Mouse (Mus musculus): Measurements from ENCODE around the gene Lsm12. TPM values are rescaled to one million over a fixed set of nuclear protein-coding genes. Genes with fewer than 3 reads are reported as not detected.
"Not testable (repeated sequence)": the region's sequence is repeated elsewhere in the genome, so short reads cannot be mapped to it uniquely, and the experiment has no call there.

The Lsm12 gene
- polyA plus RNA-seq, 1 experiment from 2014 or later: 93.2 TPM

DNA sequence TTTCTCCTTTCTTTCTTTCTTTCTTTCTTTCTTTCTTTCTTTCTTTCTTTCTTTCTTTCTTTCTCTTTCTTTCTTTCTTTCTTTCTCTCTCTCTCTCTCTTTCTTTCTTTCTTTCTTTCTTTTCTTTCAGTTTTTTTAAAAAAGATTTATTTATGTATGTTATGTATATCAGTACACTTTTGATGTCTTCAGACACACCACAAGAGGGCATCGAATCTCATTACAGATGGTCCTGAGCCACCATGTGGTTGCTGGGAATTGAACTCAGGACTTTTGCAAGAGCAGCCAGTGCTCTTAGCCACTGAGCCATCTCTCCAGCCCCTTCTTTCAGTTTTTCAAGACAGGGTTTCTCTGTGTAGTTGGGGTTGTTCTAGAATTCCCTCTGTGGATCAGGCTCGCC is 27.1 kb downstream of the Lsm12 start:
- WGBS: 76% methylated on average over 2 of the region's 2 CpGs

DNA sequence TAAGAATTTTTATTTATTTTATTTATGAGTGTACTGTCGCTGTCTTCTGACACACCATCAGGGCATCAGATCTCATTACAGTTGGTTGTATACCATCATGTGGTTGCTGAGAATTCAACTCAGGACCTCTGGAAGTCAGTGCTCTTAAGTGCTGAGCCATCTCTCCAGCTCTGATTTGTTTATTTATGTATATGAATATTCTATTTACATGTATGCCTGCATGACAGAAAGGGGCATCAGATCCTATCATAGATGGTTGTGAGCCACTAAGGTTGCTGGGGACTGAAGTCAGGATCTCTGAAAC is 28.4 kb downstream of the Lsm12 start:
- no peaks in the 10 kb centered on the region for H3K27me3 ChIP-seq (ENCODE audit: insufficient read depth, low read length)
- H3K4me3 ChIP-seq (ENCODE audit: low read depth, low read length): peak overlapping the region; percentile 75; the same call in 1 of the 2 replicates
- H3K4me1 ChIP-seq (ENCODE audit: insufficient read depth): no peaks in the 10 kb centered on the region
- H3K27ac ChIP-seq (ENCODE audit: low read depth): no peak overlapping the region
- WGBS: 6% methylated on average over 1 of the region's 1 CpGs
- peaks cover 30% of the 10 kb centered on the region for H3K36me3 ChIP-seq (ENCODE audit: insufficient read depth)
- peak overlapping the region; percentile 86; the same call in 1 of the 2 replicates for H3K4me2 ChIP-seq
- ATAC-seq (ENCODE audit: insufficient read depth) (peak; percentile 23; the same call in 1 of the 2 replicates), DNase-seq (no peak)
- H3K9me3 ChIP-seq (ENCODE audit: low read depth, low read length): no peaks in the 10 kb centered on the region
- TF ChIP-seq CTCF (IDR thresholded peaks at IDR 0.05; ENCODE audit: low read depth): no peak
- no peak overlapping the region for H3K9ac ChIP-seq

More for the DNA sequence above, 27.1 kb downstream of the Lsm12 start:
- H3K4me2 ChIP-seq; H3K4me3 ChIP-seq (ENCODE audit: low read depth, low read length); H3K9me3 ChIP-seq (ENCODE audit: low read depth, low read length); H3K9ac ChIP-seq; H3K27me3 ChIP-seq (ENCODE audit: insufficient read depth, low read length); ATAC-seq (ENCODE audit: insufficient read depth); H3K4me1 ChIP-seq (ENCODE audit: insufficient read depth); DNase-seq; H3K27ac ChIP-seq (ENCODE audit: low read depth): not testable (repeated sequence)
- TF ChIP-seq CTCF (IDR thresholded peaks at IDR 0.05; ENCODE audit: low read depth): peak; percentile 25; the same call in 1 of the 2 replicates
- H3K36me3 ChIP-seq (ENCODE audit: insufficient read depth): peaks cover 35% of the 10 kb centered on the region

DNA sequence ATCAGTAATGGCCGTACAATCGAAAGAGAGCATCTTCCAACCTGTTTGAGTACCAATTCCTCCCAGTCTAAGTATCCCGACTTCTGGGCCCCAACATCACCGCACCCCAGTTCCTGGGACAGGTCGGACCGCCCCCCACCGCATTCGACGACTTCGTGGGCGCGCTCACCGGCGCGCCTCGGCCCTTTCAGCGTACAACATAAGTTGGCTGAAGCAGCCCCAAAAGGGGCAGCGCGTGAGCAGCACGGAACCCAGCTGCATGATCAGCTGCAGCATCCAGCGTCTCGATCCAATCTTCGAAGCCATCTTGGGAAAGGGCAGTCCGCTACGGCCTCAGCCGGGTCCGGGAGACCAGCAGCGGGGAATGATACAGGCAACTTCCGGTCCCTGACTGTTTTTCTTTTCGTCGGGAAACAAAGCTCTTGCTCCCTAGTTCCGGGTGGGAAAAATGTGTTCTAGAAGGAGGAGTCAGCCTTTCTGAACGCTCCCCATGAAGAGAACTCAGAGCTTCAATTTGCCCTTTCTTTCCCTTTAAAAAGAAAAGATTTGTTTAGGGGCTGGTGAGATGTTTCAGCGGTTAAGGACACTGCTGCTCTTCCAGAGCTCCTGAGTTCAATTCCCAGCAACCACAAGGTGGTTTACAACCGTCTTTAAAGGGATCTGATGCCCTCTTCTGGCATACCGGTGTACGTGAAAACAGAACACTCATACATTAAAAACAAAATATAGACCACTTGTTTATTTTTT is 28.9 kb downstream of the Lsm12 start, which contains the start of gene Tmem101:
Gene Tmem101 (minus strand): TSS at position 366 of the 747 bp plus-strand sequence.
- ATAC-seq (ENCODE audit: insufficient read depth) (peak; percentile 89), DNase-seq (peak; percentile 95)
- Histone ChIP-seq H3K4me1 (ENCODE audit: insufficient read depth) (no peaks in the 10 kb centered on the region), H3K9me3 (ENCODE audit: low read depth, low read length) (no peaks in the 10 kb centered on the region), H3K9ac (peak within 1 kb of the TSS; percentile 60), H3K27ac (ENCODE audit: low read depth) (peak within 1 kb of the TSS; percentile 30; the same call in 1 of the 2 replicates), H3K27me3 (ENCODE audit: insufficient read depth, low read length) (no peaks in the 10 kb centered on the region), H3K4me2 (peak within 1 kb of the TSS; percentile 86), H3K36me3 (ENCODE audit: insufficient read depth) (peaks cover 27% of the 10 kb centered on the region), H3K4me3 (ENCODE audit: low read depth, low read length) (peak within 1 kb of the TSS; percentile 75)
- peak; percentile 44 for TF ChIP-seq CTCF (IDR thresholded peaks at IDR 0.05; ENCODE audit: low read depth)
- under 1% methylated on average over 37 of the region's 37 CpGs for WGBS

DNA sequence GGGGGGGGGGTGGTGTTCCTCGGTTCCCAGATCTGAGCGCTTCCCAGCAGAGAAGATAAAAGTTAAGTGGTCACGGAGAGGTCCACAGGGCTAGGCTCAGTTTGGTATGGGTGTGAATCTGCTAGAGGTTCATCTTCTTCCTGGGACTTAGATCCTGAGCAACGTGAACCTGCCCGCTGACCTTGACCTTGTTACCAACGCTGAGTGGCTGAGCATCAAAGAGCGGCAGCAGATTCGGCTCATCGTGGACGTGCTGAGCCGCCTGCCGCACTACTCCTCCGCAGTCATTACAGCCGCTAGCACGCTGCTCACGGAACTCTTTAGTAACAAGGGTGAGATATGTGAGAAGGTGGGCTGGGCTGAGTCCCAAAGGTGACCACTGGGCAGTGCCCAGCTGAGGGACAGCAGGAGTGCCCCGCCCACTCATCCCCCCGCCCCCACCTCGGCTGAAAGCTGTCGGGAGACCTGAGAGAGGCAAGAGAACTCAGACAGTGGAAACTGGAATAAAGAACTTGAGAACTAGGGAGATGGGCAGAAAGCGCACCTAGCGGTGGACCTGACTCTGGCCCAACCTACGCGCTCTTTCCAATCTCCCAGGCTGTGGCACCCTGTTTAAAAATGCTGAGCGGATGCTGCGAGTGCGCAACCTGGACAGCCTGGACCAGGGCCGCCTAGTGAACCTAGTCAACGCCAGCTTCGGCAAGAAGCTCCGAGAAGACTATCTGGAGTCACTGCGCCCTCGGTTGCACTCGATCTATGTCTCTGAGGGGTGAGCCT is 37.7 kb downstream of the Lsm12 start:
- peaks cover 4% of the 10 kb centered on the region; the same call in 1 of the 2 replicates for H3K4me1 ChIP-seq (ENCODE audit: insufficient read depth)
- no peaks in the 10 kb centered on the region for H3K36me3 ChIP-seq (ENCODE audit: insufficient read depth)
- no peaks in the 10 kb centered on the region for H3K9me3 ChIP-seq (ENCODE audit: low read depth, low read length)
- 0 out of 2 replicates have a peak overlapping the region, but pooled peaks have one; percentile 1 for H3K4me2 ChIP-seq
- no peak for DNase-seq
- 0 out of 2 replicates have a peak, but pooled peaks have one; percentile 10 for TF ChIP-seq CTCF (IDR thresholded peaks at IDR 0.05; ENCODE audit: low read depth)
- peaks cover 51% of the 10 kb centered on the region for H3K27me3 ChIP-seq (ENCODE audit: insufficient read depth, low read length)
- H3K4me3 ChIP-seq (ENCODE audit: low read depth, low read length): peak overlapping the region; percentile 1
- no peak overlapping the region for H3K27ac ChIP-seq (ENCODE audit: low read depth)
- 9% methylated on average over 34 of the region's 34 CpGs for WGBS
- H3K9ac ChIP-seq: no peak overlapping the region
- ATAC-seq (ENCODE audit: insufficient read depth): no peak

DNA sequence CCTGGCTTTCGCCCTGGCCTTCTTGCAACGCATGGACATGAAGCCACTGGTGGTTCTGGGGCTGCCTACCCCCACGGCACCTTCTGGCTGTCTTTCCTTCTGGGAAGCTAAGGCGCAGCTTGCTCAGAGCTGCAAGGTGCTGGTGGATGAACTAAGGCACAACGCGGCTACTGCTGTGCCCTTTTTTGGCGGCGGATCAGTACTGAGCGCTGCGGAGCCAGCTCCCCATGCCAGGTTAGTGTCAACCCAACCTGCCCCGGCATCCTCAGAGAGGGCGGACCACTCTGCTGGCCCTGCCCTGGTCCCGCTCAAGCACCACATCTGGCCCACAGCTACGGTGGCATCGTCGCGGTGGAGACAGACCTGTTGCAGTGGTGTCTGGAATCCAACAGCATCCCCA is 38.6 kb downstream of the Lsm12 start:
- Histone ChIP-seq H3K4me3 (ENCODE audit: low read depth, low read length) (peak overlapping the region; percentile 3; the same call in 1 of the 2 replicates), H3K9me3 (ENCODE audit: low read depth, low read length) (no peaks in the 10 kb centered on the region), H3K9ac (no peak overlapping the region), H3K36me3 (ENCODE audit: insufficient read depth) (no peaks in the 10 kb centered on the region), H3K4me2 (0 out of 2 replicates have a peak overlapping the region, but pooled peaks have one; percentile 10), H3K27ac (ENCODE audit: low read depth) (no peak overlapping the region), H3K27me3 (ENCODE audit: insufficient read depth, low read length) (peaks cover 51% of the 10 kb centered on the region), H3K4me1 (ENCODE audit: insufficient read depth) (peaks cover 4% of the 10 kb centered on the region; the same call in 1 of the 2 replicates)
- no peak for DNase-seq
- TF ChIP-seq CTCF (IDR thresholded peaks at IDR 0.05; ENCODE audit: low read depth): no peak
- 9% methylated on average over 17 of the region's 17 CpGs for WGBS
- no peak for ATAC-seq (ENCODE audit: insufficient read depth)

DNA sequence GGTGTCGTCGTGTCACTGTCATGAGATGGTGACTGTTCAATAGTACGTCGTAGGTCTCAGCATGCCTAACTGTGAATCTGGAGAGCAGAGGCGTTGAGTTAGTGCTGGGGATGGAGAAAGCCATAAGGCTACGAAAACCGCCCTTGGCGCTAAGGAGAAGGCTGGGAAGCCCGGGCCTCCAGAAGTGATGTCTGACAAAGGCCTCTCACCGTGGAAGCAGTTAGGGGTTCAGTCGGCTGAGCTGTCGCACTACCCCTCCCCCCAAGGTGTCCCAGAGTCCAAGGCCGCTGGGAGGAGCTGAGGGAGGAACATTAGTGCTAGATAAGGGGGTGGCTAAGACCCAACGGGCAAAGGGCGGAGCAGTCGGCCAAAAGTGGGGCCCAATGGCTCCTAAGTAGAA is 39.1 kb downstream of the Lsm12 start:
- Histone ChIP-seq H3K4me1 (ENCODE audit: insufficient read depth) (peaks cover 4% of the 10 kb centered on the region; the same call in 1 of the 2 replicates), H3K27me3 (ENCODE audit: insufficient read depth, low read length) (peaks cover 51% of the 10 kb centered on the region), H3K36me3 (ENCODE audit: insufficient read depth) (no peaks in the 10 kb centered on the region), H3K27ac (ENCODE audit: low read depth) (no peak overlapping the region), H3K4me2 (peak overlapping the region; percentile 59), H3K9ac (no peak overlapping the region), H3K9me3 (ENCODE audit: low read depth, low read length) (no peaks in the 10 kb centered on the region), H3K4me3 (ENCODE audit: low read depth, low read length) (peak overlapping the region; percentile 31)
- ATAC-seq (ENCODE audit: insufficient read depth) (no peak), DNase-seq (peak; percentile 18)
- WGBS: 5% methylated on average over 16 of the region's 16 CpGs
- no peak for TF ChIP-seq CTCF (IDR thresholded peaks at IDR 0.05; ENCODE audit: low read depth)

All from lung, embryonic 14.5 days (tissue).